Mouse (Mus musculus) CD8-positive naive resting alpha-beta T cell, adult 2 months (primary cell): ENCODE measurements around the gene Smox.
A peak's percentile ranks its signal among the peaks of the same experiment; 100 is the strongest.

Source experiments
- DNase-seq, 2 experiments: peaks; one replicate each; pipeline ENCODE4 v3.0.0; 2022; ENCODE audit warnings: low read depth in 2 of 2, low spot score in 2 of 2

The Smox gene

DNA sequence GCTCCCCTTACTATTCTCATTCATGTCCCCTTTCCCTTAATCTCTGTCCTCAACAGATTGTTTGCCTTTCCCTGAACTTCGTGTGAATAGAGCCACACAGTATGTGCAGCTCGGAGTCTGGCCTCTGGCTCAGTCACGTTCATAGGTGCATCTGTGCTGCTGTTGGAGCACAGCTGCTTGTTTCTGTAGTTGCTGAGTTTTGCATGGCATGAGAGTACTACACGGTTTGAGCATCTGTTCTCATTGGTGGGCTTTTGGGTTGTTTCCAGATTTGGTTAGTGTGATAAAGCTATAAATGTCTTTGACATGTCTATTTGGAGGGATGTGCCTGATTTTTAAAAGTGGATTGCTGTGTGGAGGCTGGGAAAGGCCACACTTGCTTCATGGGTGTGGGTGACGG, 19.2 kb downstream of the Smox start:
- DNase-seq, result no peak

DNA sequence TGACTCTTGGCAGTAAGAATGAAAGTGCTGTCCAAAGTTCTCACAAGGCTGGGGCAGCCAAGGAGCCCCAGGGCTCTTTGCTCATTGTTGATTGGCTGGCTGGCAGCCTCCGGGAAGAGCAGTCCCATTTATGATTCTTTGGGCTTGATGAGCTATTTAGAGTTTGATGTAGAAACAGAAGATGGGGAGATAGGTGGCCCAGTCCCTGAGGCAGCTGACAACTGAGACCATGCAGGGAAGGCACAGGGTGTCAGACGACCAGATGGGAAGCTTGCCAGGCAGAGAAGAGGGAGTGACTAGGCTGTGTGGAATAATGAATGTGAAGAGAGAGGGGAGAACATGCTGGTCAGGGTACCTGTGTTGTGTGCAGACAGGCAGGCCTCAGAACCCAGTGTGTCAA, 22.2 kb downstream of the Smox start:
- no peak for DNase-seq

GRCm38 (mm10) chr2:131514055-131514621, 22.8 kb downstream of the Smox start:
- no peak for DNase-seq

DNA sequence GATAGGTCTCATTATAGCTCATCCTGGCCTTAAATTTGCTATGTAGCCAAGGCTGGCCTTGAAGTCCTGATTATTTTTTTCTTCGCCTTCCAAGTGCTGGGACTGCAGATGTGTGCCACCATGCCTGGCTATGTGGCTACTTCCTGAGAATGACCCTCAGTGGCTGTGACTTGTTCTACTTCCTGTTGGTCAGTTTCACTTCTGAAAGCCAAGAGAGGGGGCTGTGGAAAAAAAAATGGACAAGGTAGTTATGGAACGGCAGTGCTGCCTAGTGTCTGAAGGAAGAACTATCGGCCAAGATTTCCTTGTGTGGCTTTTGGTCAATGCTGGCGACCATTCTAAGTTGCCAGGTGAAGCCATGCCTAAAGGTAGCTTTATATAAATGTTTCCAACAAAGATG, 26.3 kb downstream of the Smox start:
- no peak for DNase-seq

DNA sequence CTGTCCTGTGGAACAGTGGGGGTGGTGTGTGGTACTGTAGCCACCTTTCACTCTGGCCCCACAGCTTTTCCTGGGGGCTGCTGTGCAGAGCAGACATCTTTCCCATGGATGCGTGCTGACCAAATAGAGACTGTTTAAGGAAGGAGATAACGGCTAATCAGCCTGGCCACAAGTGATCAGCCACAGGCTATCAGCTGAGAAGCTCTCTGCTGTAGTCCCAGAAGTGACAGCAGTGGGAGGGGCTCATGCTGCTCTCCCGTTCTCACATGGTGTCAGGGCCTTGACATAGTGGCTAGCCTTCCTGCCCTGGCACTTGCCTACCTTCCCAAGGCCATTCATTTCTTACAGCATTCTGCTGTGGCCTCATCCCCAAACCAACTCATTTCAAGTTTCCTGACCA, 27.5 kb downstream of the Smox start:
- DNase-seq, result no peak

- DNase-seq, result no peak
These were observed 29.4 kb downstream of the Smox start for GRCm38 (mm10) chr2:131520743-131521142.

DNA sequence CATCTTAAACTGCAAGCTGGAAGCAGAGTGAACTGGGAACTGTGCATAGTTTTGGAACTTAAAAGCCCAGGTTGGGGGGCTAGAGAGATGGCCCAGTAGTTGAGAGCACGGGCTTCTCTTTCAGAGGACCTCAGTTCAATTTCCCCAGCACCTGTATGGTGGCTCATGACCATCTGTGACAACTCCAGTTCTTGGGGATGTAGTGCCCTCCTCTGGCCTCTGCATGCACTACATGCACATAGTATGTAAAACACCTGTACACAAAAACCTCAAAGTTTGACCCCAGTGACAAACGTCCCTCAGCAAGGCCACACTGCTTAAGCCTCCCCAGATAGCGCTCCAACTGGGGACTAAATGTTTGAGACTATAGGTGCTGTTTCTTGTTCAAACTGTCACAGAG, 35.8 kb downstream of the Smox start:
- DNase-seq, result no peak

- peak; percentile 27 to 46 for DNase-seq
These were observed 38.8 kb downstream of the Smox start for GRCm38 (mm10) chr2:131529898-131530622.

GRCm38 (mm10) chr2:131530623-131531008, 39.3 kb downstream of the Smox start:
- peak; percentile 20 to 51 for DNase-seq

DNA sequence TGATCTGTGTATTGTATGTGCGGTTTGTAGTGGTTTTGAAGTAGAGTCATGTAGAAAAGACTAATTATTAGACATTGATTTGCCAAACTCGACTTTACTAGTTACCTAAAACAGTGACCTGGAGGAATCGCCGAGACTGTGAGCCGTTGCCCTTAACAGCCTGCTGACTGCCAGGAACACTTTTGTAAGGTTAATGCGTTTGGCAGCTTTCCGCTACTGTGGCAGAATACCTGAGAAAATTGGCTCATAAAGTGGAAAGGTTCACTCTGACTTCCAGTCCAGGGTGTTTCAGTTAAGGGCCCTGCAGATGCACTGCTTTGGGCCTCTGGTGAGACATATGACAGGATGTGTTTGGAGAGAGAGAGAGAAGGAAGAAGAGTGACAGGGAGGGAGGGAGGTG, 40.0 kb downstream of the Smox start:
- no peak for DNase-seq

DNA sequence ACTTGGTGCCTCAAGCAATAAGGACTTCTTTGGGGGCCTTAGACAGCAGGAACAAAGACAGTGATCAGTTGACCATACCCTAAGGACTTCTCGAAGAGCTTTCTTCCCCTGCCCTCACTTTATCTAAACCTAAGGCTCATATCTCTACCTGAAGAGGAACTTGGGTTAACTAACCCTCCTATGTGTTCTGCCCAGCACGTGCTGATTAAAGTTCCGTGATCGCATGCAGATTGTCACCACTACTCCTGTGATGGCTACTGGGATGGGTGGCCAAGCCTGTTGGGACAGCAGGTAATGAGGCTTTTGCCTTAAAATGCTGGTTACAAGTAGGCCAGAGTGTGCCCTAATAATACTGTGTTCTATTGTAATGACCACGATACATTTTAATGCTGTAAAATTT, 43.9 kb downstream of the Smox start:
- DNase-seq, result no peak

DNA sequence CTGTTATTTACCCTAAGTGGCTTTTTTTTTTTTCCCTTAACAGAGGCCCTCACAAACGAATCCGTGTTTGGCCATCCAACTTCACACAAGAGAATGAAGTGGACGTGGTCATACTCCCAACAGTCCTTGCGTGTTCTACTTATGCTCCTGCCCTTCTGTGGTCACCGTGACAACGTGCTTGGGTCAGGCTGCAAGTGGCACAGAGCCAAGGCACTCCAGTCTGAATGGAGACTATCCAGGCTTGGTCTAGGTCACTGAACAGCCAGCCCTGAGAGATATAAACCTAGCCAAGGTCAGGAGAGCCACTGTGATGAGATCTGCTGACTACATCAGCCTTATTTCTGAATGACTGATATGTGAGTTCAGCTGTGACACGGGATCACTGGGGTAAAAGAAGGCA, 47.0 kb downstream of the Smox start:
- DNase-seq, result no peak

GRCm38 (mm10) chr2:131539780-131540179, 48.5 kb downstream of the Smox start:
- DNase-seq, result no peak

DNA sequence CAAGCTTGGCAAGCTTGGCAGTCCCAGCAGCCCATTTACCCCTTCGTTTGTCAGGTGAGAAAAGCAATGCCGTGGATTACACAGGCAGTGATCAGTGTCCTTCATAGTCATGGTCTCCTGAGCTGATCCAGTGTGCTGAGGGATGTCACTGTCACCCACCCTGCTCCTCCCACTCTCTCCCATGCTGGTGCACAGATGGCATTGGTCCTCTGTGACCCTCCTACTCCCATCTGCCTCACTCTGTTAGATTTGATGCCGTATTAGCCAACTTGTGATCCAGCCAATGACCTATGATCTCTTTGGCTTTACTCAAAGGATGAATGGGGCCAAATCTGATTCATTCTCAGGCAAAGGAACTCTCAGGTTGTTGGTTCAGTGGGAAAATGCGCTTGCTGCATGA, 50.4 kb downstream of the Smox start:
- no peak for DNase-seq

DNA sequence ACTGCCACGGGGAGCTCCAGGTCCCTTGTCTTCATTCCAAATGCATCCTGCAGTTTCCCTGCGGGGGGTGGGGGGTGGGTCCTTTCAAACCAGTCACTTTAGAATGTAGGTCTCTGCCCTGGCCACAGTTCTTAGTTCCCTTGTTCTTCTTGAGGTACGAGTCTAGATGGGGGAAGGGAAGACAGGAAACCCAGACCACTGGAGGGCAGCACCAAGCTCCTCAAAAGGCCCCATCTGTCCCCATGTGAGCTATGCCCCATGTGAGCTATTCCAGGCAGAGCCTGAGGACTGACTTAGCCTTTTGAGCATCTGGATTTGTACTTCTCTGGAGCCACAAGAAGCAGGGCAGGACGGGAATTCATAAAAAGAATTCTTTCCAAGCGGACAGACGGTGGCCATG, 51.2 kb downstream of the Smox start:
- DNase-seq, result no peak

GRCm38 (mm10) chr2:131545386-131546307, 54.4 kb downstream of the Smox start:
- DNase-seq, result peak; percentile 32 to 64

DNA sequence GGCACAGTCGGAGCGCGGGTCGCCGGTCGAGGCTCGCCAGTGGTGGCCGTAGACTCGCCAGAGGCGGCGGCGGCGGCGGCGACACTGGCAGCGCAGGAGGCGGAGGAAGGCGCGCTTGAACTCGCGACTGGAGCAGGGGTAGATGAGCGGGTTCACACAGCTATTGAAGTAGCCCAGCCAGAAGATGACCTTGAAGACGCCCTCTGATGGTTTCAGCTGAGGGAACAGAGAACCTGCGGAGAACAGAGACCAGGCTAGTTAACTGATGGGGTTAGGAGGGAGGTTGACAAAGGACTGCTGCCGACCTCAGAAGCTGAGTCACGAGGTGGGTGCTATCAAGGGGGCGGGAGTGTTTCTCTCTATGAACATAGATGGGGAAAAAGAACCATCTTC, 55.0 kb downstream of the Smox start:
- DNase-seq, result no peak

- no peak for DNase-seq
These were observed 55.6 kb downstream of the Smox start for GRCm38 (mm10) chr2:131546745-131547408.

DNA sequence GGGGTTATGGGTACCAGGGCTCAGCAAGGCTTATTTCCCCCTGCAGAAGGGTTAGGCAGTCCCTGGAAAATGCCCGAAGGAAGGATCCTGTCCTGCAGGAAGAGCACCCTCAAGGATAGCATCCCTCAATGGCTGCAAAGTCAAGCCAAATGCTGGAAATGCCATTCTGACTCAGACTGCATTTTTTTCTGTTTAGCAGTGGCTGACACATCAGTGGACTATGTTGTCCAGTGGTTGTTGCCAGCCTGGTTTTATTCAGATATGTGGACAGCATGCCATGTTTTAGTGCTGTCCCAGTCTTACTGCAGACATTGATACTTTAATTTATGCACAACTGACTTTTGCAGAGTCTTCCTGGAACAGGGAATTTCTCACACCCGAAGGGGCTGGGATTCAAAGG, 57.0 kb downstream of the Smox start:
- no peak for DNase-seq

- DNase-seq, result no peak
These were observed 57.8 kb downstream of the Smox start for GRCm38 (mm10) chr2:131549090-131549489.

DNA sequence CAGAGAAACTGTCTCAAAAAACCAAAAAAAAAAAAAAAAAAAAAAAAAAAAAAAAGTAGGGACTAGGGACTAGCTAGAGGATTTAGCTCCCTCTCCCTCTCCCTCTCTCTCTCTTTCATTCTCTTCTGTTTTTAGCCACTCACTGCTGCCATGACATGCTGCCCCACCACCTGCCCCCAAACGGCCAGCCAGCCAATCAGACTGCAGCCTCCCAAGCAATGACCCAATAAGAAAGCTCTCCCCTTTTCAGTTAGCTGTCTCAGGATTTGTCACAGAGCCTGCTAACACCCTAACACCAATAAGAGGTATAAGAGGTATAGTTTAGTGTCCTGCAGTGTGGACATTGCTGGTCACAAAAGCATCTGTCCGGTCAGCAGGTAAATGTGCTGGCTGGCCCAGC, 59.2 kb downstream of the Smox start:
- DNase-seq, result no peak

- no peak for DNase-seq
These were observed 59.6 kb downstream of the Smox start for GRCm38 (mm10) chr2:131550906-131551305.
